Mouse (Mus musculus): ENCODE measurements around the gene Rapgef3. TPM values are rescaled to one million over a fixed set of nuclear protein-coding genes. Genes with fewer than 3 reads are reported as not detected.

Gene Rapgef3
- polyA plus RNA-seq, 1 experiment from 2014 or later: 9.0 TPM

- H3K4me1 ChIP-seq: peaks cover 24% of the 10 kb centered on the region
- WGBS: 46% methylated on average over 13 of the region's 13 CpGs
- H3K9me3 ChIP-seq: no peaks in the 10 kb centered on the region
- no peak for ATAC-seq (ENCODE audit: insufficient read depth, low FRiP score, low read depth)
- no peak overlapping the region for H3K4me3 ChIP-seq (replicated peaks)
- H3K36me3 ChIP-seq: no peaks in the 10 kb centered on the region
- H3K4me2 ChIP-seq: peak overlapping the region; percentile 19; the same call in 1 of the 2 replicates
- H3K27me3 ChIP-seq (replicated peaks): peaks cover 21% of the 10 kb centered on the region
- H3K27ac ChIP-seq: no peak overlapping the region
- no peak overlapping the region for H3K9ac ChIP-seq
These were observed 2.5 kb downstream of the Rapgef3 start for GRCm38 (mm10) chr15:97765090-97765794.

- Histone ChIP-seq H3K9ac (no peak overlapping the region), H3K9me3 (no peaks in the 10 kb centered on the region), H3K4me1 (peaks cover 24% of the 10 kb centered on the region), H3K4me2 (no peak overlapping the region), H3K4me3 (replicated peaks) (no peak overlapping the region), H3K27me3 (replicated peaks) (peaks cover 16% of the 10 kb centered on the region), H3K36me3 (no peaks in the 10 kb centered on the region), H3K27ac (no peak overlapping the region)
- no peak for ATAC-seq (ENCODE audit: insufficient read depth, low FRiP score, low read depth)
- 54% methylated on average over 2 of the region's 2 CpGs for WGBS
These were observed 3.2 kb downstream of the Rapgef3 start for GRCm38 (mm10) chr15:97764532-97764931.

GRCm38 (mm10) chr15:97763256-97764049, 4.3 kb downstream of the Rapgef3 start:
- no peak for ATAC-seq (ENCODE audit: insufficient read depth, low FRiP score, low read depth)
- WGBS: 67% methylated on average over 9 of the region's 9 CpGs
- no peak overlapping the region for H3K9ac ChIP-seq
- no peak overlapping the region for H3K27ac ChIP-seq
- H3K4me3 ChIP-seq (replicated peaks): no peak overlapping the region
- H3K4me2 ChIP-seq: no peak overlapping the region
- no peaks in the 10 kb centered on the region for H3K36me3 ChIP-seq
- peaks cover 10% of the 10 kb centered on the region for H3K27me3 ChIP-seq (replicated peaks)
- no peaks in the 10 kb centered on the region for H3K9me3 ChIP-seq
- H3K4me1 ChIP-seq: peaks cover 23% of the 10 kb centered on the region

- ATAC-seq (ENCODE audit: insufficient read depth, low FRiP score, low read depth): no peak
- Histone ChIP-seq H3K27ac (no peak overlapping the region), H3K4me3 (replicated peaks) (no peak overlapping the region), H3K4me2 (no peak overlapping the region), H3K27me3 (replicated peaks) (peaks cover 10% of the 10 kb centered on the region; the same call in 1 of the 2 replicates), H3K9me3 (no peaks in the 10 kb centered on the region), H3K9ac (no peak overlapping the region), H3K4me1 (peaks cover 17% of the 10 kb centered on the region), H3K36me3 (no peaks in the 10 kb centered on the region)
- 65% methylated on average over 9 of the region's 9 CpGs for WGBS
These were observed 5.0 kb downstream of the Rapgef3 start for GRCm38 (mm10) chr15:97762733-97763132.

GRCm38 (mm10) chr15:97761438-97761837, 6.3 kb downstream of the Rapgef3 start:
- 50% methylated on average over 13 of the region's 13 CpGs for WGBS
- Histone ChIP-seq H3K9ac (no peak overlapping the region), H3K4me2 (peak overlapping the region; percentile 0; the same call in 1 of the 2 replicates), H3K9me3 (no peaks in the 10 kb centered on the region), H3K4me1 (0 out of 2 replicates have a peak, but pooled peaks cover 6% of the 10 kb centered on the region), H3K36me3 (no peaks in the 10 kb centered on the region), H3K27ac (peak overlapping the region; percentile 9; the same call in 1 of the 2 replicates), H3K4me3 (replicated peaks) (no peak overlapping the region), H3K27me3 (replicated peaks) (peaks cover under 1% of the 10 kb centered on the region; the same call in 1 of the 2 replicates)
- ATAC-seq (ENCODE audit: insufficient read depth, low FRiP score, low read depth): peak; percentile 15; the same call in 1 of the 2 replicates

GRCm38 (mm10) chr15:97760952-97761351, 6.8 kb downstream of the Rapgef3 start:
- H3K36me3 ChIP-seq: no peaks in the 10 kb centered on the region
- 0 out of 2 replicates have a peak overlapping the region, but pooled peaks have one; percentile 0 for H3K4me2 ChIP-seq

GRCm38 (mm10) chr15:97760006-97760405, 7.8 kb downstream of the Rapgef3 start:
- Histone ChIP-seq H3K4me2 (no peak overlapping the region), H3K27me3 (replicated peaks) (no peaks in the 10 kb centered on the region), H3K9me3 (no peaks in the 10 kb centered on the region), H3K27ac (no peak overlapping the region), H3K36me3 (no peaks in the 10 kb centered on the region), H3K4me3 (replicated peaks) (no peak overlapping the region), H3K9ac (no peak overlapping the region), H3K4me1 (peaks cover 9% of the 10 kb centered on the region; the same call in 1 of the 2 replicates)
- ATAC-seq (ENCODE audit: insufficient read depth, low FRiP score, low read depth): no peak
- 80% methylated on average over 9 of the region's 9 CpGs for WGBS

More at GRCm38 (mm10) chr15:97760952-97761351, 6.8 kb downstream of the Rapgef3 start:
- H3K27ac ChIP-seq: no peak overlapping the region
- H3K27me3 ChIP-seq (replicated peaks): no peaks in the 10 kb centered on the region
- no peak overlapping the region for H3K4me3 ChIP-seq (replicated peaks)
- H3K9ac ChIP-seq: no peak overlapping the region
- 66% methylated on average over 5 of the region's 5 CpGs for WGBS
- H3K9me3 ChIP-seq: no peaks in the 10 kb centered on the region
- H3K4me1 ChIP-seq: 0 out of 2 replicates have a peak, but pooled peaks cover 4% of the 10 kb centered on the region
- no peak for ATAC-seq (ENCODE audit: insufficient read depth, low FRiP score, low read depth)

- Histone ChIP-seq H3K27me3 (replicated peaks) (no peaks in the 10 kb centered on the region), H3K36me3 (no peaks in the 10 kb centered on the region), H3K4me3 (replicated peaks) (no peak overlapping the region), H3K9ac (no peak overlapping the region), H3K9me3 (no peaks in the 10 kb centered on the region), H3K27ac (no peak overlapping the region), H3K4me2 (no peak overlapping the region), H3K4me1 (peaks cover 13% of the 10 kb centered on the region)
- 49% methylated on average over 8 of the region's 8 CpGs for WGBS
- no peak for ATAC-seq (ENCODE audit: insufficient read depth, low FRiP score, low read depth)
These were observed 12.4 kb downstream of the Rapgef3 start for GRCm38 (mm10) chr15:97755361-97755760.

GRCm38 (mm10) chr15:97754476-97754875, 13.3 kb downstream of the Rapgef3 start:
- no peak overlapping the region for H3K27ac ChIP-seq
- no peaks in the 10 kb centered on the region for H3K36me3 ChIP-seq
- H3K9me3 ChIP-seq: no peaks in the 10 kb centered on the region
- no peaks in the 10 kb centered on the region for H3K27me3 ChIP-seq (replicated peaks)
- H3K4me1 ChIP-seq: peaks cover 19% of the 10 kb centered on the region
- no peak overlapping the region for H3K4me2 ChIP-seq
- no peak overlapping the region for H3K9ac ChIP-seq
- no peak overlapping the region for H3K4me3 ChIP-seq (replicated peaks)
- WGBS: 38% methylated on average over 6 of the region's 6 CpGs
- no peak for ATAC-seq (ENCODE audit: insufficient read depth, low FRiP score, low read depth)

- Histone ChIP-seq H3K27me3 (replicated peaks) (no peaks in the 10 kb centered on the region), H3K9ac (no peak overlapping the region), H3K4me1 (peaks cover 19% of the 10 kb centered on the region), H3K4me2 (no peak overlapping the region), H3K4me3 (replicated peaks) (no peak overlapping the region), H3K27ac (no peak overlapping the region), H3K36me3 (no peaks in the 10 kb centered on the region), H3K9me3 (no peaks in the 10 kb centered on the region)
- no peak for ATAC-seq (ENCODE audit: insufficient read depth, low FRiP score, low read depth)
- 84% methylated on average over 5 of the region's 5 CpGs for WGBS
These were observed 15.3 kb downstream of the Rapgef3 start for GRCm38 (mm10) chr15:97752491-97752890.

- Histone ChIP-seq H3K4me3 (replicated peaks) (no peak overlapping the region), H3K4me2 (no peak overlapping the region), H3K4me1 (peaks cover 19% of the 10 kb centered on the region), H3K27me3 (replicated peaks) (no peaks in the 10 kb centered on the region), H3K9me3 (no peaks in the 10 kb centered on the region), H3K9ac (no peak overlapping the region), H3K36me3 (no peaks in the 10 kb centered on the region), H3K27ac (no peak overlapping the region)
- ATAC-seq (ENCODE audit: insufficient read depth, low FRiP score, low read depth): no peak
- WGBS: 76% methylated on average over 2 of the region's 2 CpGs
These were observed 16.1 kb downstream of the Rapgef3 start for GRCm38 (mm10) chr15:97751676-97752075.

- 17% methylated on average over 12 of the region's 12 CpGs for WGBS
- H3K9ac ChIP-seq: no peak overlapping the region
- H3K4me2 ChIP-seq: peak overlapping the region; percentile 5; the same call in 1 of the 2 replicates
- H3K4me1 ChIP-seq: peaks cover 19% of the 10 kb centered on the region
- H3K36me3 ChIP-seq: no peaks in the 10 kb centered on the region
- no peaks in the 10 kb centered on the region for H3K9me3 ChIP-seq
- peak overlapping the region; percentile 35 for H3K27ac ChIP-seq
- no peak overlapping the region for H3K4me3 ChIP-seq (replicated peaks)
- no peaks in the 10 kb centered on the region for H3K27me3 ChIP-seq (replicated peaks)
- peak; percentile 58; the same call in 1 of the 2 replicates for ATAC-seq (ENCODE audit: insufficient read depth, low FRiP score, low read depth)
These were observed 17.1 kb downstream of the Rapgef3 start for GRCm38 (mm10) chr15:97750697-97751096.

Data from stomach, embryonic 15.5 days (tissue).